Mouse (Mus musculus): Measurements from ENCODE around the gene Slc16a12. TPM values are rescaled to one million over a fixed set of nuclear protein-coding genes. Genes with fewer than 3 reads are reported as not detected.
A peak's percentile ranks its signal among the peaks of the same experiment; 100 is the strongest.
"Not testable (repeated sequence)": the region's sequence is repeated elsewhere in the genome, so short reads cannot be mapped to it uniquely, and the experiment has no call there.

Slc16a12 gene
- total RNA-seq, 1 experiment: 0.13 TPM

- Histone ChIP-seq H3K9me3 (ENCODE audit: control insufficient read depth, insufficient read depth, low read depth, low read length) (no peaks in the 10 kb centered on the region), H3K4me3 (ENCODE audit: insufficient read depth in 1 of 2, low read depth in 1 of 2, low read length in 2 of 2, poor library complexity in 1 of 2, severe bottlenecking in 1 of 2) (no peak overlapping the region), H3K36me3 (ENCODE audit: control insufficient read depth, insufficient read depth, low read length, poor library complexity, severe bottlenecking) (no peaks in the 10 kb centered on the region), H3K4me1 (ENCODE audit: control insufficient read depth in 2 of 2, insufficient read depth in 2 of 2, low read length in 2 of 2, poor library complexity in 1 of 2) (peaks cover 8 to 9% of the 10 kb centered on the region in 2 experiments; a peak in 3 of 4 replicates), H3K27ac (ENCODE audit: insufficient read depth, low read depth, low read length, poor library complexity, severe bottlenecking) (no peak overlapping the region), H3K9ac (ENCODE audit: insufficient read depth, low read depth, low read length, poor library complexity, severe bottlenecking) (no peak overlapping the region)
- no peak for DNase-seq (ENCODE audit: low read depth, low spot score)
- in situ Hi-C loops (cut with MboI; ENCODE audit: low sequenced_read_pairs in 2 of 2, unreplicated experiment in 2 of 2): loop anchor here in 1 of 2 experiments (25.0 kb wide), 1 partner anchor 313 kb away; no protein-coding TSS in a partner anchor
- TF ChIP-seq HCFC1 (IDR thresholded peaks at IDR 0.05; ENCODE audit: borderline replicate concordance, insufficient read depth, low read length): no peak
- TF ChIP-seq CHD2 (IDR thresholded peaks at IDR 0.05; ENCODE audit: low read depth, low read length): no peak
- TF ChIP-seq ZC3H11A (IDR thresholded peaks at IDR 0.05; ENCODE audit: borderline replicate concordance, low read depth, low read length): no peak
- no peak for TF ChIP-seq ZNF384 (IDR thresholded peaks at IDR 0.05; ENCODE audit: low read depth, low read length)
- TF ChIP-seq MAFK (IDR thresholded peaks at IDR 0.05; ENCODE audit: insufficient read depth, low read depth, low read length): no peak
These were observed 96.8 kb downstream of the Slc16a12 start for GRCm38 (mm10) chr19:34650276-34650675.

GRCm38 (mm10) chr19:34647630-34648029, 99.5 kb downstream of the Slc16a12 start:
- DNase-seq (ENCODE audit: low read depth, low spot score); H3K36me3 ChIP-seq (ENCODE audit: control insufficient read depth, insufficient read depth, low read length, poor library complexity, severe bottlenecking); H3K4me1 ChIP-seq (ENCODE audit: control insufficient read depth in 2 of 2, insufficient read depth in 2 of 2, low read length in 2 of 2, poor library complexity in 1 of 2); H3K9ac ChIP-seq (ENCODE audit: insufficient read depth, low read depth, low read length, poor library complexity, severe bottlenecking); H3K9me3 ChIP-seq (ENCODE audit: control insufficient read depth, insufficient read depth, low read depth, low read length); in situ Hi-C loops (cut with MboI; ENCODE audit: low sequenced_read_pairs in 2 of 2, unreplicated experiment in 2 of 2); H3K4me3 ChIP-seq (ENCODE audit: insufficient read depth in 1 of 2, low read depth in 1 of 2, low read length in 2 of 2, poor library complexity in 1 of 2, severe bottlenecking in 1 of 2); H3K27ac ChIP-seq (ENCODE audit: insufficient read depth, low read depth, low read length, poor library complexity, severe bottlenecking): not testable (repeated sequence)

GRCm38 (mm10) chr19:34642616-34643015, 104.5 kb downstream of the Slc16a12 start:
- in situ Hi-C loops (cut with MboI; ENCODE audit: low sequenced_read_pairs in 2 of 2, unreplicated experiment in 2 of 2): no loop called here
- no peaks in the 10 kb centered on the region for H3K36me3 ChIP-seq (ENCODE audit: control insufficient read depth, insufficient read depth, low read length, poor library complexity, severe bottlenecking)
- no peaks in the 10 kb centered on the region for H3K9me3 ChIP-seq (ENCODE audit: control insufficient read depth, insufficient read depth, low read depth, low read length)
- no peak overlapping the region for H3K4me3 ChIP-seq (ENCODE audit: insufficient read depth in 1 of 2, low read depth in 1 of 2, low read length in 2 of 2, poor library complexity in 1 of 2, severe bottlenecking in 1 of 2)
- DNase-seq (ENCODE audit: low read depth, low spot score): no peak
- no peak overlapping the region for H3K27ac ChIP-seq (ENCODE audit: insufficient read depth, low read depth, low read length, poor library complexity, severe bottlenecking)
- H3K4me1 ChIP-seq (ENCODE audit: control insufficient read depth in 2 of 2, insufficient read depth in 2 of 2, low read length in 2 of 2, poor library complexity in 1 of 2): no peaks in the 10 kb centered on the region
- no peak overlapping the region for H3K9ac ChIP-seq (ENCODE audit: insufficient read depth, low read depth, low read length, poor library complexity, severe bottlenecking)
- no peak for TF ChIP-seq ZC3H11A (IDR thresholded peaks at IDR 0.05; ENCODE audit: borderline replicate concordance, low read depth, low read length)
- TF ChIP-seq ZNF384 (IDR thresholded peaks at IDR 0.05; ENCODE audit: low read depth, low read length): no peak
- no peak for TF ChIP-seq HCFC1 (IDR thresholded peaks at IDR 0.05; ENCODE audit: borderline replicate concordance, insufficient read depth, low read length)
- TF ChIP-seq CHD2 (IDR thresholded peaks at IDR 0.05; ENCODE audit: low read depth, low read length): no peak
- no peak for TF ChIP-seq MAFK (IDR thresholded peaks at IDR 0.05; ENCODE audit: insufficient read depth, low read depth, low read length)

- Histone ChIP-seq H3K4me3 (ENCODE audit: insufficient read depth in 1 of 2, low read depth in 1 of 2, low read length in 2 of 2, poor library complexity in 1 of 2, severe bottlenecking in 1 of 2) (no peak within 1 kb of the TSS), H3K36me3 (ENCODE audit: control insufficient read depth, insufficient read depth, low read length, poor library complexity, severe bottlenecking) (no peaks in the 10 kb centered on the region), H3K4me1 (ENCODE audit: control insufficient read depth in 2 of 2, insufficient read depth in 2 of 2, low read length in 2 of 2, poor library complexity in 1 of 2) (no peaks in the 10 kb centered on the region), H3K27ac (ENCODE audit: insufficient read depth, low read depth, low read length, poor library complexity, severe bottlenecking) (no peak within 1 kb of the TSS), H3K9me3 (ENCODE audit: control insufficient read depth, insufficient read depth, low read depth, low read length) (no peaks in the 10 kb centered on the region), H3K9ac (ENCODE audit: insufficient read depth, low read depth, low read length, poor library complexity, severe bottlenecking) (no peak within 1 kb of the TSS)
- in situ Hi-C loops (cut with MboI; ENCODE audit: low sequenced_read_pairs in 2 of 2, unreplicated experiment in 2 of 2): no loop called here
- no peak for TF ChIP-seq CHD2 (IDR thresholded peaks at IDR 0.05; ENCODE audit: low read depth, low read length)
- TF ChIP-seq HCFC1 (IDR thresholded peaks at IDR 0.05; ENCODE audit: borderline replicate concordance, insufficient read depth, low read length): no peak
- TF ChIP-seq MAFK (IDR thresholded peaks at IDR 0.05; ENCODE audit: insufficient read depth, low read depth, low read length): no peak
- TF ChIP-seq ZC3H11A (IDR thresholded peaks at IDR 0.05; ENCODE audit: borderline replicate concordance, low read depth, low read length): no peak
- TF ChIP-seq ZNF384 (IDR thresholded peaks at IDR 0.05; ENCODE audit: low read depth, low read length): no peak
- DNase-seq (ENCODE audit: low read depth, low spot score): no peak
These were observed 106.5 kb downstream of the Slc16a12 start, which contains the start of the genes Ifit1bl2 and Ifit1 for GRCm38 (mm10) chr19:34640623-34641022. TSS of gene Ifit1bl2 (minus strand) at chr19:34640743. TSS of gene Ifit1 (plus strand) at chr19:34640871.

- H3K9me3 ChIP-seq (ENCODE audit: control insufficient read depth, insufficient read depth, low read depth, low read length): no peaks in the 10 kb centered on the region
- DNase-seq (ENCODE audit: low read depth, low spot score): peak; percentile 45
- no peak overlapping the region for H3K9ac ChIP-seq (ENCODE audit: insufficient read depth, low read depth, low read length, poor library complexity, severe bottlenecking)
- H3K4me3 ChIP-seq (ENCODE audit: insufficient read depth in 1 of 2, low read depth in 1 of 2, low read length in 2 of 2, poor library complexity in 1 of 2, severe bottlenecking in 1 of 2): no peak overlapping the region
- no peaks in the 10 kb centered on the region for H3K4me1 ChIP-seq (ENCODE audit: control insufficient read depth in 2 of 2, insufficient read depth in 2 of 2, low read length in 2 of 2, poor library complexity in 1 of 2)
- TF ChIP-seq MAFK (IDR thresholded peaks at IDR 0.05; ENCODE audit: insufficient read depth, low read depth, low read length) (no peak), ZC3H11A (IDR thresholded peaks at IDR 0.05; ENCODE audit: borderline replicate concordance, low read depth, low read length) (peak; percentile 71; the same call in 1 of the 2 replicates), CHD2 (IDR thresholded peaks at IDR 0.05; ENCODE audit: low read depth, low read length) (no peak)
- in situ Hi-C loops (cut with MboI; ENCODE audit: low sequenced_read_pairs in 2 of 2, unreplicated experiment in 2 of 2): no loop called here
- H3K27ac ChIP-seq (ENCODE audit: insufficient read depth, low read depth, low read length, poor library complexity, severe bottlenecking): no peak overlapping the region
- H3K36me3 ChIP-seq (ENCODE audit: control insufficient read depth, insufficient read depth, low read length, poor library complexity, severe bottlenecking): no peaks in the 10 kb centered on the region
These were observed 110.0 kb downstream of the Slc16a12 start for GRCm38 (mm10) chr19:34636933-34637557.

Measured in ES-E14 (cell line).